Mouse (Mus musculus): ENCODE measurements around the gene Kcnn3. TPM values are rescaled to one million over a fixed set of nuclear protein-coding genes. Genes with fewer than 3 reads are reported as not detected.

The Kcnn3 gene
- total RNA-seq, 1 experiment: 0.13 TPM

- H3K4me1 ChIP-seq (ENCODE audit: control insufficient read depth in 2 of 2, insufficient read depth in 2 of 2, low read length in 2 of 2, poor library complexity in 1 of 2): no peaks in the 10 kb centered on the region
- H3K27ac ChIP-seq (ENCODE audit: insufficient read depth, low read depth, low read length, poor library complexity, severe bottlenecking): no peak overlapping the region
- H3K36me3 ChIP-seq (ENCODE audit: control insufficient read depth, insufficient read depth, low read length, poor library complexity, severe bottlenecking): no peaks in the 10 kb centered on the region
- no peak for TF ChIP-seq ZC3H11A (IDR thresholded peaks at IDR 0.05; ENCODE audit: borderline replicate concordance, low read depth, low read length)
- TF ChIP-seq HCFC1 (IDR thresholded peaks at IDR 0.05; ENCODE audit: borderline replicate concordance, insufficient read depth, low read length): no peak
- no peak for TF ChIP-seq ZNF384 (IDR thresholded peaks at IDR 0.05; ENCODE audit: low read depth, low read length)
- no peak for TF ChIP-seq MAFK (IDR thresholded peaks at IDR 0.05; ENCODE audit: insufficient read depth, low read depth, low read length)
- no peak for TF ChIP-seq CHD2 (IDR thresholded peaks at IDR 0.05; ENCODE audit: low read depth, low read length)
- H3K4me3 ChIP-seq (ENCODE audit: insufficient read depth in 1 of 2, low read depth in 1 of 2, low read length in 2 of 2, poor library complexity in 1 of 2, severe bottlenecking in 1 of 2): no peak overlapping the region
- H3K9me3 ChIP-seq (ENCODE audit: control insufficient read depth, insufficient read depth, low read depth, low read length): no peaks in the 10 kb centered on the region
- no peak for DNase-seq (ENCODE audit: low read depth, low spot score)
- no peak overlapping the region for H3K9ac ChIP-seq (ENCODE audit: insufficient read depth, low read depth, low read length, poor library complexity, severe bottlenecking)
- in situ Hi-C loops (cut with MboI; ENCODE audit: low sequenced_read_pairs in 2 of 2, unreplicated experiment in 2 of 2): no loop called here
Measured at GRCm38 (mm10) chr3:89589321-89589720, 69.4 kb downstream of the Kcnn3 start.

DNA sequence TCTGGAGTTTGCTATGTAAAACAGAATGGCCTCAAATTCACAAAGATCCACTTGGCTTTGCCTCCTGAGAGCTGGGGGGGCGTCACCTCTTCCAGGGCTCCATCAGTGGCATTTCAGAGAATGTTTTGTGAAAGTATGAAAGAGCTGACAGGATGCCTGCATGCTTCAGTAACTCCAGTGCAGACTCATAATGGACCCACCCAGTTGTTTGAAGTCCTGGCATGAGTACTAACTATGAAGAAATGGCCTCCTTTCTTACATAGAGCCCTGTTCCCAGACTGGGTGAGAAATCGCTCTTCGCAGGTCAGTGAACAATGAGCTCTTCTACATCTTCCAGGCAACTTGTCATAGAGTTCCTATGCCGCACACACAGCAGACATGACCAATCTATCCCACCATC, 70.4 kb downstream of the Kcnn3 start:
- Histone ChIP-seq H3K27ac (ENCODE audit: insufficient read depth, low read depth, low read length, poor library complexity, severe bottlenecking) (no peak overlapping the region), H3K36me3 (ENCODE audit: control insufficient read depth, insufficient read depth, low read length, poor library complexity, severe bottlenecking) (no peaks in the 10 kb centered on the region), H3K4me1 (ENCODE audit: control insufficient read depth in 2 of 2, insufficient read depth in 2 of 2, low read length in 2 of 2, poor library complexity in 1 of 2) (peaks cover 0 to 4% of the 10 kb centered on the region in 2 experiments; a peak in 1 of 4 replicates), H3K9ac (ENCODE audit: insufficient read depth, low read depth, low read length, poor library complexity, severe bottlenecking) (no peak overlapping the region), H3K4me3 (ENCODE audit: insufficient read depth in 1 of 2, low read depth in 1 of 2, low read length in 2 of 2, poor library complexity in 1 of 2, severe bottlenecking in 1 of 2) (no peak overlapping the region), H3K9me3 (ENCODE audit: control insufficient read depth, insufficient read depth, low read depth, low read length) (no peaks in the 10 kb centered on the region)
- in situ Hi-C loops (cut with MboI; ENCODE audit: low sequenced_read_pairs in 2 of 2, unreplicated experiment in 2 of 2): no loop called here
- no peak for DNase-seq (ENCODE audit: low read depth, low spot score)
- TF ChIP-seq ZNF384 (IDR thresholded peaks at IDR 0.05; ENCODE audit: low read depth, low read length) (no peak), CHD2 (IDR thresholded peaks at IDR 0.05; ENCODE audit: low read depth, low read length) (no peak), ZC3H11A (IDR thresholded peaks at IDR 0.05; ENCODE audit: borderline replicate concordance, low read depth, low read length) (no peak), HCFC1 (IDR thresholded peaks at IDR 0.05; ENCODE audit: borderline replicate concordance, insufficient read depth, low read length) (no peak), MAFK (IDR thresholded peaks at IDR 0.05; ENCODE audit: insufficient read depth, low read depth, low read length) (no peak)

DNA sequence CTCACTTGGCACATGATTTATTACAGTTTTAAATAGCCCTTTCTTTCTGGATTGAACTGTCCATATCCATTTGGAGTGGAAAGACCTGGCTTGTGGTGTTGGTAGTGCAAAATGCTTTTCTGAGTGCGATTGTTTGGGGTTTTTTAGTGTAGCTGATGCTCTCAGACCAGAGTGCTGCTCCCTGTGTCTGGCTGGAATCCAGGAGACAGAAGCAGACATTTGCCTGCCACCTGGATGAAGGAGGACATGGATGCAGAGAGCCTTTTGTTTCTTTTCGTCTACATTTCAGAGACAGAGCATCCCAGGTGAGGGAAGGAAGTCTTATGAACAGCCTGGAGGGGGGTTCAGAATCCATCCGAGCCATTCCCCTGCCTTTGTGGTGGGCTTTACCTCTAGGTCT, 71.5 kb downstream of the Kcnn3 start:
- in situ Hi-C loops (cut with MboI; ENCODE audit: low sequenced_read_pairs in 2 of 2, unreplicated experiment in 2 of 2): no loop called here
- no peak for DNase-seq (ENCODE audit: low read depth, low spot score)
- TF ChIP-seq CHD2 (IDR thresholded peaks at IDR 0.05; ENCODE audit: low read depth, low read length): no peak
- Histone ChIP-seq H3K9ac (ENCODE audit: insufficient read depth, low read depth, low read length, poor library complexity, severe bottlenecking) (no peak overlapping the region), H3K9me3 (ENCODE audit: control insufficient read depth, insufficient read depth, low read depth, low read length) (no peaks in the 10 kb centered on the region), H3K27ac (ENCODE audit: insufficient read depth, low read depth, low read length, poor library complexity, severe bottlenecking) (no peak overlapping the region), H3K4me1 (ENCODE audit: control insufficient read depth in 2 of 2, insufficient read depth in 2 of 2, low read length in 2 of 2, poor library complexity in 1 of 2) (peaks cover 0 to 4% of the 10 kb centered on the region in 2 experiments; a peak in 1 of 4 replicates), H3K36me3 (ENCODE audit: control insufficient read depth, insufficient read depth, low read length, poor library complexity, severe bottlenecking) (no peaks in the 10 kb centered on the region), H3K4me3 (ENCODE audit: insufficient read depth in 1 of 2, low read depth in 1 of 2, low read length in 2 of 2, poor library complexity in 1 of 2, severe bottlenecking in 1 of 2) (no peak overlapping the region)

- in situ Hi-C loops (cut with MboI; ENCODE audit: low sequenced_read_pairs in 2 of 2, unreplicated experiment in 2 of 2): no loop called here
- Histone ChIP-seq H3K36me3 (ENCODE audit: control insufficient read depth, insufficient read depth, low read length, poor library complexity, severe bottlenecking) (no peaks in the 10 kb centered on the region), H3K9ac (ENCODE audit: insufficient read depth, low read depth, low read length, poor library complexity, severe bottlenecking) (no peak overlapping the region), H3K9me3 (ENCODE audit: control insufficient read depth, insufficient read depth, low read depth, low read length) (no peaks in the 10 kb centered on the region), H3K4me1 (ENCODE audit: control insufficient read depth in 2 of 2, insufficient read depth in 2 of 2, low read length in 2 of 2, poor library complexity in 1 of 2) (peaks cover 0 to 4% of the 10 kb centered on the region in 2 experiments; a peak in 1 of 4 replicates), H3K27ac (ENCODE audit: insufficient read depth, low read depth, low read length, poor library complexity, severe bottlenecking) (no peak overlapping the region), H3K4me3 (ENCODE audit: insufficient read depth in 1 of 2, low read depth in 1 of 2, low read length in 2 of 2, poor library complexity in 1 of 2, severe bottlenecking in 1 of 2) (no peak overlapping the region)
- no peak for DNase-seq (ENCODE audit: low read depth, low spot score)
- TF ChIP-seq HCFC1 (IDR thresholded peaks at IDR 0.05; ENCODE audit: borderline replicate concordance, insufficient read depth, low read length) (no peak), MAFK (IDR thresholded peaks at IDR 0.05; ENCODE audit: insufficient read depth, low read depth, low read length) (no peak), CHD2 (IDR thresholded peaks at IDR 0.05; ENCODE audit: low read depth, low read length) (no peak), ZC3H11A (IDR thresholded peaks at IDR 0.05; ENCODE audit: borderline replicate concordance, low read depth, low read length) (no peak), ZNF384 (IDR thresholded peaks at IDR 0.05; ENCODE audit: low read depth, low read length) (no peak)
Measured at GRCm38 (mm10) chr3:89592809-89593208, 72.8 kb downstream of the Kcnn3 start.

GRCm38 (mm10) chr3:89593524-89593923, 73.6 kb downstream of the Kcnn3 start:
- no peak overlapping the region for H3K27ac ChIP-seq (ENCODE audit: insufficient read depth, low read depth, low read length, poor library complexity, severe bottlenecking)
- no peak overlapping the region for H3K4me3 ChIP-seq (ENCODE audit: insufficient read depth in 1 of 2, low read depth in 1 of 2, low read length in 2 of 2, poor library complexity in 1 of 2, severe bottlenecking in 1 of 2)
- TF ChIP-seq ZC3H11A (IDR thresholded peaks at IDR 0.05; ENCODE audit: borderline replicate concordance, low read depth, low read length): no peak
- no peaks in the 10 kb centered on the region for H3K9me3 ChIP-seq (ENCODE audit: control insufficient read depth, insufficient read depth, low read depth, low read length)
- no peak overlapping the region for H3K9ac ChIP-seq (ENCODE audit: insufficient read depth, low read depth, low read length, poor library complexity, severe bottlenecking)
- DNase-seq (ENCODE audit: low read depth, low spot score): no peak
- H3K36me3 ChIP-seq (ENCODE audit: control insufficient read depth, insufficient read depth, low read length, poor library complexity, severe bottlenecking): no peaks in the 10 kb centered on the region
- in situ Hi-C loops (cut with MboI; ENCODE audit: low sequenced_read_pairs in 2 of 2, unreplicated experiment in 2 of 2): no loop called here
- peaks cover 0 to 4% of the 10 kb centered on the region in 2 experiments; a peak in 1 of 4 replicates for H3K4me1 ChIP-seq (ENCODE audit: control insufficient read depth in 2 of 2, insufficient read depth in 2 of 2, low read length in 2 of 2, poor library complexity in 1 of 2)
